Mouse (Mus musculus) mature B cell (primary cell): ENCODE measurements around the gene Zfp105.

ENCODE experiments used
- in situ Hi-C: fragments of 300-500 bp; cut with MboI; formaldehyde crosslinking; loops from 2 replicates; pipeline ENCODE4 v1.14.3; 2019

Zfp105 gene

GRCm38 (mm10) chr9:122922936-122923381, at the start of gene Zfp105:
TSS of gene Zfp105 (plus strand) at chr9:122923072.
- in situ Hi-C loops = no loop called here

DNA sequence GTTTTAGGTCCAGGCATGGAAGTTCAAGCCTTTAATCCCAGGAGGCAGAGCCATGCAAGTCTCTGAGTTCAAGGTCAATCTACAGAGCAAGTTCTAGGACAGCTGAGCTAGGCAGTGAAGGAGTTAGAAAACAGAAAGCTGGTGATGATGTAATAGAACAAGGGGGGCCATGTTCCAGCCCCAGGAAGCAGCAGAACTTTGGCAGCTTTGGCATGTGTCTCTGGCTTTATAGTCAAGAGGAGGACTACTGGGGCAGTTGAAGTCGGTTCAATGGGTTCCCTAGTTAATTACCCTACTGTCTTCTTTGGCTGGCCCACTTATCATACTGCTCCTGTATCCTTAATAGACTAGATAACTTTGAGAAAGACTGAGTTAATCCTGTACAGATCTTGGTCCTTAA, 48.2 kb upstream of the Zfp105 start:
- in situ Hi-C loops = no loop called here

GRCm38 (mm10) chr9:122875145-122875544, 47.7 kb upstream of the Zfp105 start:
- in situ Hi-C loops = no loop called here

DNA sequence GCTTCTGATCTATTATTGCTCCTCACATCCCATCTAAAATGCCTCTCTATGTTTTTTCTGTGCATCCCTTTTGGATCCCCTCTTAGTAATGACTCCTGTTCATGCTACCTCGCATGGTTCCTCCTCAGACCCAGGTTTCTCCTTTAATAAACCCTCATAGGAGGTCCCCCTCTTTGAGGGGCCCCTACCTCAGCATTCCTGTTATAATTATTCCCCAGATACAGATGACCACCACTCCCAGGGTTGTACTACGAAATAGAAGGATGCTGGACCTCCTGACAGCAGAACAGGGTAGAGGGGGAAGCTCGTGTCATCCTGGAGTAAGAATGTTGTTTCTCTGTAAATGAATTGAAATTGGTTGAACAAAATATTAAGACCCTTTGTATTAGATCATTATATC, 37.5 kb upstream of the Zfp105 start, which contains the start of gene Zkscan7:
Gene Zkscan7, plus strand, starts transcription at position 301 of the 400 bp plus-strand sequence.
- in situ Hi-C loops = no loop called here

DNA sequence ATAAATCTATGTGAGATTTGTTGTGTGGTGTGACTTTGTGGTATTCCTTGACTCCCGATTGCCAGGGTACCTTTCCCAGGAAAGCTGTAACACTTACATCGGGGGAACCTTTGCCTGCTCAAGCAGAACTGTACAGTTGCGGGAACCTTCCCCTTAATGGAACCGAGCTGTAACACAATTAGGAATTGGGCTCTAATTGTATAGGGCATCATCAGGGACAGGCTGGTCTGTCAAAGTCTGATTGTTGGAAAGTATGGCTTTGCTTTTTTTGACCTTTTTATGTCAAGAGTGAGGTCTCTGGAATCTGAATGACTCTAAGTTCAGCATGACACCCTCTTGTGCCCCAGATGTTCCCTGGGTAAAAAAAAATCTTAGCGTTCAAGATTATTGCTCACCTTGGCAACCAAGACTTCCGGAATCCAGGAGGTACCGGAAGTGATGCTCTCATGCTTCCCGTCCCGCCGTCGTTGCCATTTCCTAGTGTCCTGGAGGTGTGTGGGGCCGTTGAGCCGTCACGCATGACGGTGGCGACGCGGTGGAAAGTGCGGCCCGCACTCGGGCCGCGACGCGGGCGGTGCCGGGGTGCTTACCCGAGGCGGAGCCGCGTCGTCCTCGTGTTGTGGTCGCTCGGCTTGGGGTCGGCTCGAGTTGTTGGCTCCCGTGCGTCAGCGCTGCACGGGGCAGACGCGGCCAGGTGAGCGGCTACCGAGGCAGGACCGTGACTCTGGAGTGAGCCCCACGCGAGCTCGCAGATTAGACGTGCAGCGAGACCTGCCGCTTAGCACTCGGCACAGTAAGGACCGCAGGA, 36.3 kb upstream of the Zfp105 start:
- in situ Hi-C loops = no loop called here

DNA sequence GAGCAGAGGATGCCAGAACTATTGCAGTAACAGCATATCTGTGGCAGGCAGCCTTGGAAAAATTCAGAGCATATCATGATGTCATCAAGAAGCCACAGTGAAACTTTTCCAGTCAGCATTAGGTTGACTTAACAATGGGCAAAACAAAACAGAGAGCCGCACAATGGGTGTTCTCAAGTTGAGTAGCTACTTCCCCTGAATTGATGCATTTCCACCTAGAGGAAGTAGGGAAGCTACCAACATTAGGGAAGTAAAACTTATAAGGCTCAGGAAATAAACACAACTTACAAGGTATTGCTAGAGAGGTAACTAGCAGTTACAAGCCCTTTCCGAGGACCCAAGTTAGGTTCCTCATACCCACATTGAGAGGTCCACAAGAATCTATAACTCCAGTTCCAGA, 21.8 kb upstream of the Zfp105 start:
- in situ Hi-C loops = no loop called here

GRCm38 (mm10) chr9:122902717-122903535, 19.9 kb upstream of the Zfp105 start:
- in situ Hi-C loops = no loop called here

- in situ Hi-C loops = no loop called here
These were observed 436 bp upstream of the Zfp105 start for GRCm38 (mm10) chr9:122922436-122922835.

DNA sequence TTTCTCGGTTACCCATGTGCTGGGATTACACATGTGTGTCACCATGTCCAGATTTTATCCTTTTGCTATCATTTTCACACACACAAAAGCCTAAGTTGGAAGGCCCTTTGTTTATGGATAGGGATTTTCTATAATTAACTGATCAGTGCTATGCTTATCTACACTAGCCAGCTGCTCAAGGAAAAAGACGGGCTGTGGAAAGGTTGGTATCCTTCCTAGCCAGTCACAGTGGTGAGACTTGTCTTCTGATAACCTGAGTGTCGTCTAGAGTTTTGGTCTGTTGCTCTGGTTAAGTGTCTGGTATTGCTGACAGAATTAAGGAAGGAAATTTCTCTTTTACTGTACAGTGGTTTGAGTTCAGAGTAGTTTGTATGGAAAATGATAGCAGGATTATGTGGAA, 6.0 kb downstream of the Zfp105 start:
- in situ Hi-C loops = no loop called here

DNA sequence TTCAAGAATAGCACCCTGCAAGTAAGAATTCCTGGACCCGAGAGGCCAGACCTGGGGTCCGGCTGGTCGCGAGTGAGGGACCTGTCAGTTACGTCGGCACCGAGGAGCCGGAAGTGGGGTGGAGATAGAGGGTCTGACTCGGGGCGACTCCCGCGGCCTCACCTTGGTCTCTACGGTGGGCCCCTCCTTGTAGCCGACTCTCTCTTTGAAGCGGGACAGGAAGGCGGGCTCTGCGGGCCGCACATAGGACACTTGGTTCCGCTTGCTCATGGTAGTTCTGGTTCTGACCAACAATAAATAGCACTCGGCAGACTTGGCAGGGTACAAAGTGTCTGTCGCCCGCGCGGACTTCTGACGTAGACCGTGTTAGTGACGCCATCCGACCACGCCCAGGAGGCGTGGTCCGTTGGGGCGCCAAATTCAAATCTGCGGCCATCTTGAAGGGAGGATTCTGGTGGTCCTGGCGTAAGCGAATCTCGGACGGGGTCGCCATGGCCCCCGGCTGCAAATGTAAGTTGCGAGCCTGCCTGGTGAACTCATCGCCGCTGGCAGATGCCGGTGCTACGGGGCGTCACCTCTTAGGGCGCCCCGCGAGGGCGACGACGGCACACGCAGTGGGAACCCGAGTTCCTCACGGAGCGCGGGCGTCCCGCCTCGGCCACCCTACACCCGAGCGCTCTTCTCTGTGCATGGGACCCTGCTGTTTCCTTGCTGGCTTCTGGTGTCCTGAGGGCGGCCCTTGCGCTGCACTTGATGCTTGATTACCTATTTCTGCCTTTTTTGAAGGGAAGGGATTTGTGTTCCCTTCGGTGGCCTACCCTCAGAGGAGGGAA, 28.0 kb downstream of the Zfp105 start, which contains the start of the genes 1110059G10Rik and Kif15:
Gene 1110059G10Rik, minus strand, starts transcription at position 358 of the 833 bp plus-strand sequence.
Gene Kif15, plus strand, starts transcription at position 404 of the 833 bp plus-strand sequence.
- in situ Hi-C loops = no loop called here
